Mouse (Mus musculus): ENCODE results near the gene Ccdc173.

DNA sequence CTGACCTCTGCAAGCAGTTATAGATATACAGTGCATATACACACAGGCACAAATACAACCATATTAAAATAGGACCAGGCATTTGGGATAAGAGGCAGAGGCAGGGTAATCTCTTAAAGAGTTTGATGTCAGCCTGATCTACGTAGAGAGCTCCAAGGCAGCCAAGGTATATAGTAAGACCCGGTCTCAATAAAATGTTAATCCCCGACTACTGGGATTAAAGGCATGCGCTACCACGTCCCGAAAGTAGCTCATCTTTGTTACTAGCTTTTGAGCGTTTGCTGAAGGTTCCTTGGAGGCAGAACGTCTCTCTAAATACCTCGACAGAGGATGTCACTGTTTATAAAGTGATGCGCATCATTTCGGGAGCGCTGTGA is 67.1 kb downstream of the Ccdc173 start, which contains the start of gene Ppig:
- no peak for TF ChIP-seq CTCF (IDR thresholded peaks at IDR 0.05)
- TF ChIP-seq POLR2A (IDR thresholded peaks at IDR 0.05; ENCODE audit: insufficient read depth, low read depth, low read length) = no peak
- no peak for TF ChIP-seq EP300 (IDR thresholded peaks at IDR 0.05; ENCODE audit: insufficient read depth, low read depth, low read length)
